Comparison of ENCODE assay signal across 8 mouse cellular contexts in genomic region chr5:3657085-3657484, GRCm38 (mm10). TPM values are rescaled to one million over a fixed set of nuclear protein-coding genes. Genes with fewer than 3 reads are reported as not detected.
DNase-seq lines count a peak whose midpoint lies in the region; ATAC-seq and TF ChIP-seq lines count a peak whose summit lies in the region.

Gatad1 (minus strand) TSS chr5:3657185.

- ATAC-seq in intestine, embryonic 15.5 days = no peak
- ATAC-seq in megakaryocyte-erythroid progenitor cell, adult 5-6 weeks (replicated peaks; ENCODE audit: low FRiP score, low TSS enrichment, poor library complexity, severe bottlenecking) = no peak

- no peak for TF ChIP-seq POLR2A in heart, adult 2 months (IDR thresholded peaks at IDR 0.05; ENCODE audit: insufficient read depth, low read depth, low read length)

- H3K4me1 ChIP-seq in heart, adult 2 months (ENCODE audit: control insufficient read depth, insufficient read depth, low read length) = no peaks in the 10 kb centered on the region
- no peaks in the 10 kb centered on the region for H3K4me1 ChIP-seq in intestine, embryonic 15.5 days (replicated peaks)

- intact Hi-C loops in heart, adult 2 months (cut with DNase I) = no loop called here
- intact Hi-C loops in gastrocnemius, postnatal 14 days (cut with DNase I; ENCODE audit: low total_unique reads) = no loop called here

- H3K4me2 ChIP-seq in intestine, embryonic 15.5 days (replicated peaks) = no peak within 1 kb of the TSS

- TF ChIP-seq CTCF in heart, adult 2 months (IDR thresholded peaks at IDR 0.05) = no peak

- no peak for TF ChIP-seq EP300 in heart, adult 2 months (IDR thresholded peaks at IDR 0.05; ENCODE audit: insufficient read depth, low read depth, low read length)

- DNase-seq in heart, adult 2 months = no peak
- DNase-seq in heart, adult 9 months (ENCODE audit: low spot score in 2 of 2) = no peak
- no peak for DNase-seq in adrenal gland, postnatal 14 days
- no peak for DNase-seq in gastrocnemius, postnatal 14 days
- DNase-seq in MN1 (ENCODE audit: low spot score) = no peak
- no peak for DNase-seq in yolk sac, embryonic 10.5 days (ENCODE audit: low spot score)

- WGBS in heart, adult 2 months = 75% methylated on average over 5 of the region's 5 CpGs
- WGBS in intestine, embryonic 15.5 days = 68% methylated on average over 5 of the region's 5 CpGs

- no peaks in the 10 kb centered on the region for H3K27me3 ChIP-seq in heart, adult 2 months (ENCODE audit: control insufficient read depth, insufficient read depth, low read length)
- H3K27me3 ChIP-seq in intestine, embryonic 15.5 days (replicated peaks) = no peaks in the 10 kb centered on the region

- H3K9ac ChIP-seq in heart, adult 2 months (ENCODE audit: low read depth, low read length) = no peak within 1 kb of the TSS
- H3K9ac ChIP-seq in intestine, embryonic 15.5 days = no peak within 1 kb of the TSS

- no peaks in the 10 kb centered on the region for H3K9me3 ChIP-seq in intestine, embryonic 15.5 days

- H3K36me3 ChIP-seq in heart, adult 2 months (ENCODE audit: control insufficient read depth, insufficient read depth, low read length) = no peaks in the 10 kb centered on the region
- H3K36me3 ChIP-seq in intestine, embryonic 15.5 days = no peaks in the 10 kb centered on the region

- no peak within 1 kb of the TSS for H3K27ac ChIP-seq in heart, adult 2 months
- H3K27ac ChIP-seq in intestine, embryonic 15.5 days = no peak within 1 kb of the TSS

- H3K79me2 ChIP-seq in heart, adult 2 months (replicated peaks; ENCODE audit: control insufficient read depth, insufficient read depth, low read length) = no peaks in the 10 kb centered on the region

- no peak within 1 kb of the TSS for H3K4me3 ChIP-seq in heart, adult 2 months
- H3K4me3 ChIP-seq in intestine, embryonic 15.5 days (replicated peaks) = no peak within 1 kb of the TSS

RNA-seq across cellular contexts. Expression of gene Gatad1, which starts in this region (rescaled TPM):
- total RNA-seq in heart, adult 2 months (2021) = 10 to 100 TPM; 89.7 to 97.6 TPM
- polyA plus RNA-seq in heart, adult 2 months (2012; rRNA removed) = 58.8 and 117 TPM in 2 replicates
- total RNA-seq in adrenal gland, postnatal 14 days (2021) = 145 and 146 TPM in 2 replicates
- total RNA-seq in gastrocnemius, postnatal 14 days (2021) = 10 to 100 TPM; 63.6 to 70.5 TPM
- polyA plus RNA-seq in intestine, embryonic 15.5 days (2015; fragmentation: Nextera tagmentation; extraction: Ambion mirVana) = 57.2 and 60.0 TPM in 2 replicates
- 95.7 and 101 TPM in 2 replicates for total RNA-seq in megakaryocyte-erythroid progenitor cell, adult 5-6 weeks (2014; fragmentation: Nextera tagmentation)
- total RNA-seq in megakaryocyte-erythroid progenitor cell, adult 5-6 weeks (2017) = 183 and 187 TPM in 2 replicates
